Mouse (Mus musculus): ENCODE measurements at regions not wholly inside any gene's neighbourhood (a gene's known extent, or its start where the extent isn't known, plus 50 kb on each side); places are given as distances from the start of the nearest gene placed in this dataset.

GRCm38 (mm10) chr10:124945257-124945656 lies 444.0 kb downstream of the Slc16a7 start:
- ATAC-seq (ENCODE audit: low TSS enrichment): no peak

- no peak for ATAC-seq (ENCODE audit: low TSS enrichment)
Observed at GRCm38 (mm10) chr10:124942214-124942613, 447.1 kb downstream of the Slc16a7 start.

GRCm38 (mm10) chr10:124927218-124927617 lies 462.0 kb downstream of the Slc16a7 start:
- no peak for ATAC-seq (ENCODE audit: low TSS enrichment)

- ATAC-seq (ENCODE audit: low TSS enrichment): peak; percentile 80
Observed at GRCm38 (mm10) chr10:124900044-124900443, 489.2 kb downstream of the Slc16a7 start.

GRCm38 (mm10) chr10:124878525-124878924 lies 510.7 kb downstream of the Slc16a7 start:
- ATAC-seq (ENCODE audit: low TSS enrichment): no peak

- ATAC-seq (ENCODE audit: low TSS enrichment): no peak
Observed at GRCm38 (mm10) chr10:124877706-124878105, 511.6 kb downstream of the Slc16a7 start.

GRCm38 (mm10) chr10:124872211-124872610 lies 517.1 kb downstream of the Slc16a7 start:
- no peak for ATAC-seq (ENCODE audit: low TSS enrichment)

GRCm38 (mm10) chr10:124842546-124843113 lies 546.6 kb downstream of the Slc16a7 start:
- ATAC-seq (ENCODE audit: low TSS enrichment): no peak

GRCm38 (mm10) chr10:124833930-124834329 lies 555.3 kb downstream of the Slc16a7 start:
- ATAC-seq (ENCODE audit: low TSS enrichment): no peak

GRCm38 (mm10) chr10:124803997-124804614 lies 585.2 kb downstream of the Slc16a7 start:
- ATAC-seq (ENCODE audit: low TSS enrichment): no peak
